Mouse (Mus musculus) small intestine, adult 2 months (tissue): Measurements from ENCODE around the gene Zeb2. TPM values are rescaled to one million over a fixed set of nuclear protein-coding genes. Genes with fewer than 3 reads are reported as not detected.

ENCODE experiments used
- H3K27ac ChIP-seq: fragments of 200-500 bp; 2 replicates; pipeline ENCODE4 v1.5.1; 2012; ENCODE audit warnings: low read depth, low read length, control low read depth, inconsistent platforms; ENCODE audit not compliant: insufficient read depth
- H3K27me3 ChIP-seq: fragments of 200-500 bp; 2 replicates; pipeline ENCODE4 v1.6.1; 2012; ENCODE audit warnings: mild to moderate bottlenecking, moderate library complexity, low read length, inconsistent platforms; ENCODE audit not compliant: control insufficient read depth, insufficient read depth
- H3K36me3 ChIP-seq: fragments of 200-500 bp; 2 replicates; pipeline ENCODE4 v1.6.1; 2012; ENCODE audit warnings: mild to moderate bottlenecking, low read length, control low read depth, inconsistent platforms; ENCODE audit not compliant: control insufficient read depth, insufficient read depth
- H3K4me1 ChIP-seq: fragments of 200-500 bp; 2 replicates; pipeline ENCODE4 v1.6.1; 2012; ENCODE audit warnings: low read length, inconsistent platforms, mixed read lengths; ENCODE audit not compliant: control insufficient read depth, insufficient read depth, insufficient read length
- H3K4me3 ChIP-seq: fragments of 200-500 bp; 2 replicates; pipeline ENCODE4 v1.5.1; 2012; ENCODE audit warnings: low read depth, mild to moderate bottlenecking, control low read depth, inconsistent platforms, low read length, moderate library complexity
- CTCF ChIP-seq: fragments of 200-500 bp; IDR thresholded peaks from 2 replicates; pipeline ENCODE4 v1.5.1; 2012; ENCODE audit warnings: low read depth, mild to moderate bottlenecking, control low read depth, inconsistent platforms, low read length, moderate library complexity, mixed read lengths; ENCODE audit not compliant: insufficient replicate concordance, insufficient read length; ENCODE audit errors: extremely low read depth
- POLR2A ChIP-seq: fragments of 200-500 bp; IDR thresholded peaks from 2 replicates; pipeline ENCODE4 v1.6.1; 2012; ENCODE audit warnings: low read depth, mild to moderate bottlenecking, control low read depth, inconsistent platforms, low read length, moderate library complexity
- WGBS: fragments of 180-500 bp; shearing (Covaris S2); methylation state at CpG from one replicate; pipeline ENCODE4 v1.1.7; 2018; 5-methylcytosine and 5-hydroxymethylcytosine counted together
- polyA plus RNA-seq: library from polyadenylated mRNA; depleted of rRNA; stranded (reverse); fragments of >200 nt; gene quantifications from 2 replicates; pipeline ENCODE4 v1.2.3, GENCODE M21; 2012

Gene Zeb2
- polyA plus RNA-seq, 1 experiment = 3.1 TPM

- H3K27ac ChIP-seq = no peak overlapping the region
- TF ChIP-seq CTCF (no peak), POLR2A (no peak)
- WGBS = 39% methylated on average over 2 of the region's 2 CpGs
Observed at GRCm38 (mm10) chr2:45101586-45101985, 15.6 kb downstream of the Zeb2 start.

GRCm38 (mm10) chr2:45101040-45101439 is 16.2 kb downstream of the Zeb2 start:
- TF ChIP-seq CTCF = no peak
- TF ChIP-seq POLR2A = no peak
- H3K27ac ChIP-seq = no peak overlapping the region
- H3K4me3 ChIP-seq = no peak overlapping the region
- peaks cover 1% of the 10 kb centered on the region; the same call in 1 of the 2 replicates for H3K4me1 ChIP-seq
- no peaks in the 10 kb centered on the region for H3K36me3 ChIP-seq
- WGBS = 51% methylated on average over 4 of the region's 4 CpGs
- peaks cover 5% of the 10 kb centered on the region; the same call in 1 of the 2 replicates for H3K27me3 ChIP-seq

More at GRCm38 (mm10) chr2:45101586-45101985, 15.6 kb downstream of the Zeb2 start:
- Histone ChIP-seq H3K27me3 (peaks cover 5% of the 10 kb centered on the region; the same call in 1 of the 2 replicates), H3K36me3 (no peaks in the 10 kb centered on the region), H3K4me3 (no peak overlapping the region), H3K4me1 (peaks cover 1% of the 10 kb centered on the region; the same call in 1 of the 2 replicates)

- no peak overlapping the region for H3K27ac ChIP-seq
- 64% methylated on average over 7 of the region's 7 CpGs for WGBS
- H3K36me3 ChIP-seq = no peaks in the 10 kb centered on the region
- peaks cover 5% of the 10 kb centered on the region; the same call in 1 of the 2 replicates for H3K27me3 ChIP-seq
- H3K4me3 ChIP-seq = no peak overlapping the region
- peaks cover 1% of the 10 kb centered on the region; the same call in 1 of the 2 replicates for H3K4me1 ChIP-seq
- TF ChIP-seq POLR2A (no peak), CTCF (no peak)
Observed at GRCm38 (mm10) chr2:45100628-45101027, 16.6 kb downstream of the Zeb2 start.

- TF ChIP-seq CTCF (no peak), POLR2A (no peak)
- H3K27ac ChIP-seq = no peak overlapping the region
- H3K27me3 ChIP-seq = no peaks in the 10 kb centered on the region; the same call in 1 of the 2 replicates
- H3K36me3 ChIP-seq = no peaks in the 10 kb centered on the region
- no peak overlapping the region for H3K4me3 ChIP-seq
- no peaks in the 10 kb centered on the region for H3K4me1 ChIP-seq
- WGBS = 60% methylated on average over 4 of the region's 4 CpGs
Observed at GRCm38 (mm10) chr2:45100017-45100416, 17.2 kb downstream of the Zeb2 start.

- 58% methylated on average over 4 of the region's 4 CpGs for WGBS
- Histone ChIP-seq H3K36me3 (no peaks in the 10 kb centered on the region), H3K27ac (no peak overlapping the region), H3K4me3 (no peak overlapping the region), H3K4me1 (no peaks in the 10 kb centered on the region), H3K27me3 (no peaks in the 10 kb centered on the region; the same call in 1 of the 2 replicates)
- TF ChIP-seq POLR2A (no peak), CTCF (no peak)
Observed at GRCm38 (mm10) chr2:45099081-45099480, 18.1 kb downstream of the Zeb2 start.

- Histone ChIP-seq H3K4me3 (no peak overlapping the region), H3K36me3 (no peaks in the 10 kb centered on the region), H3K27me3 (no peaks in the 10 kb centered on the region), H3K4me1 (no peaks in the 10 kb centered on the region), H3K27ac (no peak overlapping the region)
- 15% methylated on average over 5 of the region's 5 CpGs for WGBS
- no peak for TF ChIP-seq CTCF
Observed at GRCm38 (mm10) chr2:45097969-45098368, 19.2 kb downstream of the Zeb2 start.

- Histone ChIP-seq H3K4me3 (no peak overlapping the region), H3K36me3 (no peaks in the 10 kb centered on the region), H3K27ac (0 out of 2 replicates have a peak overlapping the region, but pooled peaks have one; percentile 1), H3K27me3 (no peaks in the 10 kb centered on the region), H3K4me1 (no peaks in the 10 kb centered on the region)
- WGBS = 49% methylated on average over 10 of the region's 10 CpGs
- TF ChIP-seq POLR2A (no peak), CTCF (no peak)
Observed at GRCm38 (mm10) chr2:45096638-45097247, 20.5 kb downstream of the Zeb2 start.
